Mouse (Mus musculus) heart, embryonic 13.5 days (tissue): ENCODE data around the gene Tiprl. TPM values are rescaled to one million over a fixed set of nuclear protein-coding genes. Genes with fewer than 3 reads are reported as not detected.

Experiments used
- ATAC-seq: fragments of 200-750 bp; cut with Nextera tagmentation; 2 replicates; pipeline ENCODE4 v1.8.0; 2017; ENCODE audit warnings: moderate TSS enrichment; ENCODE audit not compliant: insufficient number of reproducible peaks, low FRiP score, low TSS enrichment; ENCODE audit errors: extremely low read depth
- H3K27ac ChIP-seq: fragments of 300-500 bp; sonication (generic); replicated peaks from 2 replicates; pipeline ENCODE4 v1.5.1; 2015; ENCODE audit warnings: moderate library complexity, mild to moderate bottlenecking, inconsistent platforms
- H3K27me3 ChIP-seq: fragments of 300-500 bp; sonication (generic); replicated peaks from 2 replicates; pipeline ENCODE4 v1.6.1; 2015; ENCODE audit warnings: mild to moderate bottlenecking, inconsistent platforms
- H3K36me3 ChIP-seq: fragments of 300-500 bp; sonication (generic); 2 replicates; pipeline ENCODE4 v1.6.1; 2015; ENCODE audit warnings: mild to moderate bottlenecking, inconsistent platforms
- H3K4me1 ChIP-seq: fragments of 300-500 bp; sonication (generic); 2 replicates; pipeline ENCODE4 v1.6.1; 2015; ENCODE audit warnings: inconsistent platforms
- H3K4me2 ChIP-seq: fragments of 300-500 bp; sonication (generic); 2 replicates; pipeline ENCODE4 v1.6.1; 2015; ENCODE audit warnings: inconsistent platforms, mild to moderate bottlenecking, moderate library complexity
- H3K4me3 ChIP-seq: fragments of 300-500 bp; sonication (generic); 2 replicates; pipeline ENCODE4 v1.5.1; 2015; ENCODE audit warnings: moderate library complexity, mild to moderate bottlenecking, inconsistent platforms
- H3K9ac ChIP-seq: fragments of 300-500 bp; sonication (generic); 2 replicates; pipeline ENCODE4 v1.6.1; 2015; ENCODE audit warnings: inconsistent platforms, mild to moderate bottlenecking, moderate library complexity
- H3K9me3 ChIP-seq: fragments of 300-500 bp; sonication (generic); 2 replicates; pipeline ENCODE4 v1.6.1; 2016; ENCODE audit warnings: inconsistent platforms
- WGBS: fragments of 180-500 bp; shearing (Covaris S2); methylation state at CpG from one replicate; pipeline ENCODE4 v1.1.7; 2015; ENCODE audit warnings: mixed read lengths; 5-methylcytosine and 5-hydroxymethylcytosine counted together
- polyA plus RNA-seq: library from polyadenylated mRNA; unstranded; fragments of >200 nt; fragmentation: Nextera tagmentation; extraction: Ambion mirVana; gene quantifications from 2 replicates; pipeline ENCODE4 v1.2.1, GENCODE M21; 2015

Gene Tiprl
- polyA plus RNA-seq, 1 experiment from 2014 or later, result 78.9 TPM

DNA sequence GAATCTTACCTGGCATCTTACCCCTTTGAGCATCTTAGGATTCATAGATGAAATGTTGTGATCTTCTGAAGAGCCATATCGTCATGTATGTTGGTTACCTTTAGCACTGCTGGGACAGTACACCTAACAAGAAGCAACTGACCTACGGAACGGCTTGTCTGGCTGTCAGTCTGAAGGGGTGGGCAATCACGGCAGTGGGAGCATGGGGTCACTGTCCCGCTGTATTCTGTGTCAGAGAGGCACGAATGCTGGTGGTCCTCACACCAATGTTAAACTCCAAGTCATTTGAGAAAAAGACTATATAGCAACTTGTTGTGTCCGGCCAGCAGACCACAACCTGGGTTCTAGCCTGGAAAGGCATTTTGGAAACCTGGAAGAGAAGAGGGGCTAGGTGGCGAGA is 65.5 kb downstream of the Tiprl start:
- no peak overlapping the region for H3K27ac ChIP-seq
- H3K4me3 ChIP-seq, result no peak overlapping the region
- no peaks in the 10 kb centered on the region for H3K4me1 ChIP-seq
- H3K9me3 ChIP-seq, result no peaks in the 10 kb centered on the region; the same call in 1 of the 2 replicates
- H3K36me3 ChIP-seq, result peaks cover 7% of the 10 kb centered on the region; the same call in 1 of the 2 replicates
- no peaks in the 10 kb centered on the region for H3K27me3 ChIP-seq
- 80% methylated on average over 8 of the region's 8 CpGs for WGBS
- no peak overlapping the region for H3K9ac ChIP-seq
- H3K4me2 ChIP-seq, result no peak overlapping the region
- ATAC-seq, result no peak

DNA sequence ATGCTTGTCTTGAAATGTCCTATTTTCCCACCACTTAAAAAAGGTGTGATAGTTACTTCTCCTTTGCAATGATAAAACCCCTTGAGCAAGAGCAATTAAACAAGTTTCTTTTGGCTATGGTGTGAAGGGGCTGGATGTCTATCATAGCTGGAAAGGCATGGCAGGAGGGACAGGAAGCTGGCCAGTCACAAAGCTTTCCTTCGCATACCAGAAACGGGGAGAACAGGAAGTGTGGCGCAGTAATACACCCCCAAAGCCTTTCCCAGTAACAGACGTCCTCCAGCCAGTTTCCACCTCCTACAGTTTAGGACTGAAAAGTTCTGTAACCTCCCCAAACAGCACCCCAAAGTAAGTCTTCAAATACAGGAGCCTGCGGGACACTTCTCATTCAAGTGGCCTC is 66.6 kb downstream of the Tiprl start:
- H3K4me1 ChIP-seq, result no peaks in the 10 kb centered on the region
- no peaks in the 10 kb centered on the region for H3K36me3 ChIP-seq
- H3K27ac ChIP-seq, result no peak overlapping the region
- no peak overlapping the region for H3K4me2 ChIP-seq
- H3K9ac ChIP-seq, result no peak overlapping the region
- no peak overlapping the region for H3K4me3 ChIP-seq
- ATAC-seq, result no peak
- peaks cover 5% of the 10 kb centered on the region; the same call in 1 of the 2 replicates for H3K9me3 ChIP-seq
- WGBS, result 63% methylated on average over 5 of the region's 5 CpGs
- no peaks in the 10 kb centered on the region for H3K27me3 ChIP-seq

DNA sequence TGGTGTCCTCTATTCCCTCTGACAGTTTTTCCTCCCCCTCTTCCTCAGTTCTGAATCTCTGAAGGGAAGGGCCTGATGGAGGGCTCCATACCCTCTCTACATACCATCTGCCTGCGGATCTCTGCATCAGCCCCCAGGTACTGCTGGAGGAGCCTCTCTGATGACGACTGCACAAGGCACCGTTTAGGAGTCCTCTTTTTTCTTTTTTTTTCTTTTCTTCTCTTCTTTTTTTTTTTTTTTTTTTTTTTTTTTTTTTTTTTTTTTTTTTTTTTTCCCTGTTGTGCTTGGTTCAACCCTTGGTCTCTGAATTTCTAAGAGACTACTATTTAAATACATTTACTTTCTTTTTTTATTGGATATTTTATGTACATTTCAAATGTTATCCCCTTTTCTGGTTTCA is 67.3 kb downstream of the Tiprl start:
- Histone ChIP-seq H3K4me2 (no peak overlapping the region), H3K9ac (no peak overlapping the region), H3K27ac (no peak overlapping the region), H3K4me1 (no peaks in the 10 kb centered on the region), H3K27me3 (no peaks in the 10 kb centered on the region), H3K9me3 (peaks cover 5% of the 10 kb centered on the region; the same call in 1 of the 2 replicates), H3K4me3 (no peak overlapping the region), H3K36me3 (no peaks in the 10 kb centered on the region)
- no peak for ATAC-seq
- 79% methylated on average over 3 of the region's 3 CpGs for WGBS

DNA sequence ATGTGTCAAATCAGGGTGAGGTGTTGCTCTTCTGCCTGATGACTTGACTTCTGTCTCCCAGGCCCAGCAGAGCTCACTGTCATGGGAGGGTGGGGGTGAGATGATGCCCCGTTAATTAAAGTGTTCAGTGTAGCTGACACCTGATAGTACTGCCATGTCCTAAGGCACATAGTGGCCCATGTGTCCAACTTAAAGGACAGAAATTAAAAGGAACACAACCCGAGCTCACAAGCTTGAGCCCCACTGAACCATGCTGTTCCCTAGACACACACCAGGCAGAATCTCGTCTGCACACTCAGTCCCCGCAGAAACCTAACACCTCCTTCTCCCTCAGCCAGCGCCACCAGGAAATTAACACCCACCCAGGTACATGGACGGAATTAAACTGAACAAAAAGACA is 71.9 kb downstream of the Tiprl start:
- H3K27ac ChIP-seq, result no peak overlapping the region
- peaks cover 4% of the 10 kb centered on the region for H3K4me1 ChIP-seq
- peaks cover 5% of the 10 kb centered on the region; the same call in 1 of the 2 replicates for H3K9me3 ChIP-seq
- no peak for ATAC-seq
- peaks cover 6% of the 10 kb centered on the region; the same call in 1 of the 2 replicates for H3K27me3 ChIP-seq
- WGBS, result 85% methylated on average over 6 of the region's 6 CpGs
- H3K4me2 ChIP-seq, result no peak overlapping the region
- no peak overlapping the region for H3K9ac ChIP-seq
- H3K4me3 ChIP-seq, result no peak overlapping the region
- H3K36me3 ChIP-seq, result no peaks in the 10 kb centered on the region

Other genes with a start within 250 kb of the Tiprl start
- not detected in 2 replicates for gene Tbx19, start 76.2 kb downstream of the Tiprl start, polyA plus RNA-seq
- 19.4 and 20.4 TPM in 2 replicates for gene Sft2d2, start 42.6 kb downstream of the Tiprl start, polyA plus RNA-seq
- gene Gpr161, start 58.8 kb upstream of the Tiprl start, polyA plus RNA-seq, result 0.57 and 0.59 TPM in 2 replicates
- 15.2 and 17.2 TPM in 2 replicates for gene Dcaf6, start 223.5 kb upstream of the Tiprl start, polyA plus RNA-seq
- gene Mpc2, start 223.6 kb upstream of the Tiprl start, polyA plus RNA-seq, result 223 and 234 TPM in 2 replicates
- 0.03 TPM in 1 of 2 replicates, not detected in the other for gene Adcy10, start 248.2 kb upstream of the Tiprl start, polyA plus RNA-seq